Mouse (Mus musculus): ENCODE measurements around the gene Cstf2.

Cstf2 gene

GRCm38 (mm10) chrX:134058987-134059712, at the start of gene Cstf2:
Cstf2 (plus strand) TSS chrX:134059187.
- peak; percentile 83 for DNase-seq (ENCODE audit: low read depth, low spot score)

- DNase-seq (ENCODE audit: low read depth, low spot score): peak; percentile 24
Measured at GRCm38 (mm10) chrX:134019005-134019404, 40.0 kb upstream of the Cstf2 start.

DNA sequence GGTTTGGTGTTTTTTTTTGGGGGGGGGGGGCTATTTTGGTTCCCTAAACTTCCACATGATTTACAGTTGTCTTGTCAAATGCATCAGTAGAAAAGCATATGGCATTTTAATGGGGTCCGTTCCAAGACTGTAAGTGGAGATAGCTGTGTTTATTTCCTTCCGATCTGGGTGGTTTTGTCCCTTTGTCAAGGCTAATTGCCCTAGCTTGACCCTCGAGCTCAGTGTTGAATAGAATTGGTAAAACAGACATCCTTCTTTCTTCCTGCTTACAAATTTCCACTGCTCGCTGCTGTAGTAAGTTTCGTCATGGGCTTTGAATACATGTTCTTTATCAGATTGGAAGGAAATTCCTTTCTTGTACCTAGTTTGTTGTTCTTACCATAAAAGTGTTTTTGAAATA, 38.3 kb upstream of the Cstf2 start:
- no peak for DNase-seq (ENCODE audit: low read depth, low spot score)

DNA sequence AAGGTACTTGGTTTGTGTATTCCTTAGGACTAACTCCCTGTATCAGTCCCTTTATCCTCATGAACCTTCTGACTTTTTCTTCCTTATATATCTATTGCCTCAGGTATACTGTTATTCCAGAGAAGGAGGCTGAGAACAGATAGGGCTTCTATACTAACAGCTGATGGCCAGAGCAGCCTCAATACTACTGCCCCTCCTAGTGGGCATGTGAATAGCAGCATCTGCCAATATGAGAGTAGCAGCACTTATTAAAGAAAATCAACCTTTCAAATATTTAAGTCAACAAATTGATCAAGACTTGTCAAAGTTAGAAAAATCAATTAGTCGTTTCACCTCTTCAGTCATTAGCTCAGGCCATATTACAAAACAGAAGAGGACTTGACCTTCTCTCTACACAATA, 10.0 kb upstream of the Cstf2 start:
- no peak for DNase-seq (ENCODE audit: low read depth, low spot score)

DNA sequence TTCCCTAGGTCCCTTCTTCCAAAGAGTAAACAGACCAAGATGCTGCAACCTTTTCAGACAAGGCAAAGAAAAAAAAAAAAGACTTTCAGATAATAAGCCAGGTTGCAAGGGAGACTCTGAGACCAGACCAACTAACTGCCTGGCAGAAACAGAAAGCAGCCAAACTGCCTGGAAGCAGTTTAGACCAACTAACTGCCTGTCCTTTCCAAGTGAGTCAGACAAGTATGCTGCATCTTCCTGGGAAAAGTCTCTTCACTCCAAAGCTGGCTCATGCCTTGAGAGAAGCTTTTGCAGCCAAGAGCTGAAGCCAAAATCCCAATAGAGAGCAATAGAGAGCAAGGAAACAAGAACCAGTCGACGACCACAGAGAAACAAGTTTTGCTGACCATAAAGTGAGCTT, 2.1 kb upstream of the Cstf2 start:
- no peak for DNase-seq (ENCODE audit: low read depth, low spot score)

DNA sequence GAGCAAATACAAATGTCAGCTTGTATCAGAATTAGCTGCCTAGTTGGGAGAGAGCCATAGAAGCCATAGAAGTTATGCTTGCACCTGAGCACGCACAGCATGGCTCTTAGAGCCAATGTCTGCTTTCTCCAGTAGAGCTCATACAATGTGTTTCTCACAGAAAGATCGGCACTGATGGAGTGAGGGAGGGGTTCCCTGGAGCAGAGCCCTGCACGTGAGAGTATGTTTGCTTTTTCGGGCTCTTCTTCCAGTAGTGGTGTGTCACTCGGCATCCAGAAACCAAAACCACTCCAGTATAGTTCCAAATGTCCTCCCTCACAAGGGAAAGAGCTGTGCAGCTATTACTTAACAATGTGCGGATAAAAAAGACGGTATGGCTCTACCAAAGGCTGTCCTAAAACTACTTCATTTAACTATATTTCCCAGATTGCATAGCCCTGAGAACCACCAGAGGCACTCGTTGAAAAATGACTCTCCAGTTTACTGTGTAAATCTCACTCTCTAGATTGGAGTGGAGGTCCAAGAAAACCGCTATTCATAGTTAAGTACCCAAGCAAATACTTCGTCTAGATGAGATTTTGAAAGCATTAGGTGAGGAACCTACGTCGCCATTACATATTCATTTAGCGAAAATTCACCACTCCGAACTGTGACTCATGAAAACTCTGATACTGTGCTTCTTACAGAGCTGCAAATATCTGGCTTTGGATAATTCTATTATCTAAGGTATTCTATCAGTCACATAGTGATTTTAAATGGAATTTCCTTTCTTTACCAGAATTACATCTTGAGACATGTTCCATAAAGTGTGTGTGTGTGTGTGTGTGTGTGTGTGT, 729 bp upstream of the Cstf2 start:
- no peak for DNase-seq (ENCODE audit: low read depth, low spot score)

DNA sequence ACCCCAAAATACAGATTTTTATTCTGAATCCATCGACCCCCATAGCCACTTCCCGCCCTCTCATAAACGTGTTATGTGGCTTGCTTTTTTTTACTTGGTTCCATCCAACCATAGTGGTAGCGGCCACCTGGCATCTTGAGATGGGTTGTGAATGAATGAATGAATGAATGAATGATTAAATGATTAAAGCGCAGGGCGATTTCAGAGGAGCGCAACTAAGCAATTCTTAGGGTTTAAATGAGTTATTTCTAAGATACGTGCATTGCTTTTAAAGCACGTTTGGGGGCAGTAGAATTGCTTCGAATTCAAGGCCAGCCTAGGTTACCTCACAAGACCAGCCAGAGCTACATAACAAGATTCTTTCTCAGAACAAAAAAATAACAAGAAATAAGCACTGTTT, 777 bp downstream of the Cstf2 start:
- DNase-seq (ENCODE audit: low read depth, low spot score): no peak

DNA sequence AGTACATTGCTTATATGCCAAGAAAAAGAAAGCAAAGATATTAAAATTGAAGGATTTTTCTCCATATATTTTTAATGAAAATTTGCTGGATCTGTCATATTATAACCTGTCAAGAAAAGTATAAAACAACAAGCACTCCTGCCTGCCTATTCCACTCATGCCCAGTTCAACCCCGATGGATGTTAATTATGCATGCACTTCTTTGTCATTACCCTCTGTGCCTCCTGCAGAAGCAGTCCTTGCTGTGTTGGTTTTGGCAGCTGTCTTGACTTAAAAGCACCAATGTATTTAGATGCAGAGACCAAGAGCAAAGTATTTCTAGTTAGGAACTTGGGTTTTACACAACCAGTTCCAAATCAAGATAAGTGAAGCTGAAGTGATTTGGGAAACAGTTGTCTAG, 26.5 kb downstream of the Cstf2 start:
- no peak for DNase-seq (ENCODE audit: low read depth, low spot score)

GRCm38 (mm10) chrX:134102641-134103040, 43.7 kb downstream of the Cstf2 start:
- no peak for DNase-seq (ENCODE audit: low read depth, low spot score)

GRCm38 (mm10) chrX:134111767-134112166, 52.8 kb downstream of the Cstf2 start:
- DNase-seq (ENCODE audit: low read depth, low spot score): no peak

DNA sequence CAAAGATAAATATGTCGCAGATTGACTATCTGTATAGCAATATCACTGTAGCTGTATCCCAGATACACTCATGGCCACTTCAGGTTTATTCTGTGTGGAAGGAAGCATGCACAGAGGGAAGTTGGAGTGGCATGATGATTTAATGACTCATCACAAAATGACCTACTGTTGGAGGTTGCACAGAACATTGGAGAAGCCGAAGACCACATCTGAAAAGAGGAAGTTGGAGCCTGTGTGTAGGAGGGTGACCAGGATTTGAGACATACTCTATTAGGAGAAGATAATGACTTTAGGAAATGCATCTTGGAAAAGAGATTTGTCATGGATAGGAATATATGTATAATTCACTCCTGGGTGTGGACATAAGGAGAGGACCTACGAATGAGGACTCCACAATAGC, 57.4 kb downstream of the Cstf2 start:
- no peak for DNase-seq (ENCODE audit: low read depth, low spot score)

GRCm38 (mm10) chrX:134128549-134128948, 69.6 kb downstream of the Cstf2 start:
- no peak for DNase-seq (ENCODE audit: low read depth, low spot score)

DNA sequence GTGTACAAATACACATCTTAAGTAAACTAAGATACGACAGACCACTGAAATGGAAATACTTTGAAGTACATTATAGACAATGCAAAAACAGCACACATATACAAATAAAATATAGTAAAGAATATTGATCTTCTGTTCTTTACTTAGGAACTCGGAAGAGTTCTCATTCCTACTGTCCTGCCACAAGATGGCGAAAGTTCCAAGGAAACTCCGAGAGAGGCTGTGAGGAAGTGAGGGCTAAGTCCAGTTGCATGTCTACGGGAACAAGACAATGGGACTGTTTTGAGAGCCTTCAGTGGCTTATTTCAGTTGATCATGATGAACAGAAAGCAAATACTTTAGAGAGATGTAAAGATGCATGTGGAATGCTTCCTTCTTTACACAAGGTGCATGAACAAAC, 73.3 kb downstream of the Cstf2 start:
- peak; percentile 10 for DNase-seq (ENCODE audit: low read depth, low spot score)

DNA sequence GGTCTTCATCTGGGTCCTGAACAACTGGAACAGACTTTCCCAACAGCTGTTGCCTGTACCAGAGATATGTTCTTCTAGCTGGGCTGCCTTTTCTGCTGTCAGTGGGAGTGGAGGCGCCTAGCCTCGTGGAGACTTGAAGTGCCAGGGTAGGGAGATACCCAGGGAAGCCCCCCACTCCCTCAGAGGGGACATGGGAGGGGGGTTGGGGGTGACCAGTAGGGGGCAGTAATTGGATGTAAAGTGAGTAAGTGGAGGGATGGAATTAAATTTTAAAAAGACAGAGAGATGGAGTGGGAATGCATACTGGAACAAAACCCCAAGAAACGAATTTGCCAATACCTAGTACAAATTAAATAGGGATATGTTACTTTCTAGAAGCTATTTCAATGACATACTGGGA, 74.8 kb downstream of the Cstf2 start:
- DNase-seq (ENCODE audit: low read depth, low spot score): no peak
